Mouse (Mus musculus) intestine, postnatal 0 days (tissue): ENCODE measurements at regions not wholly inside any gene's neighbourhood (a gene's known extent, or its start where the extent isn't known, plus 50 kb on each side); places are given as distances from the start of the nearest gene placed in this dataset.

Experiments
- ATAC-seq: fragments of 200-750 bp; cut with Nextera tagmentation; 2 replicates; pipeline ENCODE4 v1.8.0; 2017; ENCODE audit warnings: mild to moderate bottlenecking, moderate TSS enrichment, moderate library complexity
- H3K27ac ChIP-seq: fragments of 300-500 bp; sonication (generic); 2 replicates; pipeline ENCODE4 v1.5.1; 2014; ENCODE audit warnings: mild to moderate bottlenecking, low read depth, low read length, moderate library complexity
- H3K27me3 ChIP-seq: fragments of 300-500 bp; sonication (generic); replicated peaks from 2 replicates; pipeline ENCODE4 v1.6.1; 2014; ENCODE audit warnings: low read length, mixed read lengths; ENCODE audit not compliant: control insufficient read depth, insufficient read depth
- H3K36me3 ChIP-seq: fragments of 300-500 bp; sonication (generic); 2 replicates; pipeline ENCODE4 v1.6.1; 2014; ENCODE audit warnings: mild to moderate bottlenecking, moderate library complexity; ENCODE audit not compliant: control insufficient read depth, insufficient read depth
- H3K4me1 ChIP-seq: fragments of 300-500 bp; sonication (generic); replicated peaks from 2 replicates; pipeline ENCODE4 v1.6.1; 2014; ENCODE audit warnings: antibody characterized with exemption, low read length, mixed read lengths; ENCODE audit not compliant: control insufficient read depth, insufficient read depth
- H3K4me2 ChIP-seq: fragments of 300-500 bp; sonication (generic); replicated peaks from 2 replicates; pipeline ENCODE4 v1.6.1; 2014; ENCODE audit warnings: low read depth, mild to moderate bottlenecking, moderate library complexity
- H3K4me3 ChIP-seq: fragments of 300-500 bp; sonication (generic); 2 replicates; pipeline ENCODE4 v1.5.1; 2014; ENCODE audit warnings: low read depth, low read length
- H3K9ac ChIP-seq: fragments of 300-500 bp; sonication (generic); 2 replicates; pipeline ENCODE4 v1.6.1; 2014; ENCODE audit warnings: mild to moderate bottlenecking, low read depth, low read length
- H3K9me3 ChIP-seq: fragments of 300-500 bp; sonication (generic); 2 replicates; pipeline ENCODE4 v1.6.1; 2016; ENCODE audit warnings: mixed run types; ENCODE audit not compliant: control insufficient read depth
- CTCF ChIP-seq: sonication (generic); IDR thresholded peaks from 2 replicates; pipeline ENCODE4 v1.5.1; 2016; ENCODE audit warnings: low read depth, mild to moderate bottlenecking, control low read depth, antibody characterized with exemption, moderate library complexity
- WGBS: fragments of 180-500 bp; shearing (Covaris S2); extraction: QIAGEN DNeasy Blood & Tissue Kit; methylation state at CpG from one replicate; pipeline ENCODE4 v1.1.7; 2014; 5-methylcytosine and 5-hydroxymethylcytosine counted together

DNA sequence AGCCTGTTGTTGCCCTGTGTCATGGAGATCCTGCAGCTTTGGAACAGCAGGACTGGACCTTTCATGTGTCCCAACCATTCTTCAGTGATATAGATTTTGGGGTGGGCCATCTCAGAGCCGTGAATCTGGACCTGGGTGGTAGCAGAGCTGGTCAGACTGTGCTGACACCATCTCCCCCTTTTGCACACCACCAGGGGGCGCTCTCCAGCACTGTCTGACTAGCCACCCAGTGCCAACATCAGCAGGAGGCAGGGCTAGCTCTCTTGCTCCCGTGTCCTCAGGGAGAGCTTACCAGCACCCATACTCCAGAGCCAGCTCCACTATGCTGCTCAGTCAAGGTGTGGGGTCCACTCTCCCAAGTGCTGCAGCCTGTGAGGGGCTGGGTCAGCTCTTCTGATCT is 199.8 kb upstream of the Ctbp2 start:
- H3K36me3 ChIP-seq: no peaks in the 10 kb centered on the region
- no peak overlapping the region for H3K27ac ChIP-seq
- no peak overlapping the region for H3K9ac ChIP-seq
- ATAC-seq: no peak
- H3K27me3 ChIP-seq: no peaks in the 10 kb centered on the region
- no peaks in the 10 kb centered on the region for H3K9me3 ChIP-seq
- 76% methylated on average over 3 of the region's 3 CpGs for WGBS
- peak; percentile 32 for TF ChIP-seq CTCF
- no peak overlapping the region for H3K4me2 ChIP-seq
- no peaks in the 10 kb centered on the region for H3K4me1 ChIP-seq
- H3K4me3 ChIP-seq: no peak overlapping the region

DNA sequence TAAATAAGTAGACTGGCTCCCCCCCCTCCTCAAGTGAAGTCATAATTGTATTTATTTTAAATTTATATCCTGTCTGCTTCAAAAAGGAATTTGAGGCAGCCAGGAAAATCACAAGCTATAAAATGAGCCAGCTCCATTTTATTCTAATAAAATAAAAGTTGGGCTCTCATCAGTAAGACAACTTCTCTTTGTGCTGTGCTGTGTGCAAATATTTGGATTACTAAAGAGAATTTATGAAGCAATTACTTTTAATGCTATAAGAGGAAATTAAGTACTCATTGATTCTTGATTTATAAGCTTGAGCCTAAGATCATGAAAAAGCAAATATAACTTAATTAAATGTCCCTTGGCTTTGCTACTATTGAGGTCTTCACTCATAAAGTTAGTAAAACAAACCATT is 193.4 kb upstream of the Ctbp2 start:
- Histone ChIP-seq H3K9me3 (no peaks in the 10 kb centered on the region), H3K27me3 (no peaks in the 10 kb centered on the region), H3K9ac (no peak overlapping the region), H3K4me1 (no peaks in the 10 kb centered on the region), H3K36me3 (no peaks in the 10 kb centered on the region), H3K4me3 (no peak overlapping the region), H3K4me2 (no peak overlapping the region), H3K27ac (no peak overlapping the region)
- no peak for ATAC-seq
- TF ChIP-seq CTCF: no peak

DNA sequence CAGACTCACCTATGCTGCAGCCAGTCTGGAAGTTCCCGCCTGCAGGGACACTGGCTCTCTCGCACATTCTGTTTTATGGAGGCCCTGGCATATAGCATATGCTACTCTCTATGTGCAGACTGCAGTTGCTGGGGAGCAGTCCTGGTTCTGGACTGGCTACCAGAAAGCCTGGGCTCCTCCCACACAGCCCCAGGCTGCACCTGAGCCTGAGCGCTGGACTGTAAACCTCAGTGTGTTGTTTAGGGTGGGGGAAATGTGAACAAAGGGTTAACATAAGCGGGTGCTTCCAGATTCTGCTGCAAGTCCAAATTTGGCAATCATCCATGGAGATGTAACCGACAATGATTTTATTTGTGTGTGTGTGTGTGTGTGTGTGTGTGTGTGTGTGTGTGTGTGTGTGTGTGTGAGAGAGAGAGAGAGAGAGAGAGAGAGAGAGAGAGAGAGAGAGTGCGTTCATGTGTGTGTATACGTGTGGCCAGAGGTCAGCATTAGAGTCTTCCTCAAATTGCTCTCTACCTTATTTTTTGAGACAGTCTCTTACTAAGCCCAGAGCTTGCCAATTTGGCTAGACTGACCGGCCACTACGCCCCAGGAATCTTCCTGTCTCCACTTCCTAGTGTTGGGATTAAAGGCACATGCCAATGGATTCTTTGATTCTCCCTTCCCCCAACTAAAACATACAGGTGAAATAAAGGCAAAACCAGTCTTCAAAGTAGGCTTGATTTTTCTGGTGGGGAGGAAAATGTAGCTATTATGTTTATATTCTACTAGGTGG is 192.7 kb upstream of the Ctbp2 start:
- no peaks in the 10 kb centered on the region for H3K27me3 ChIP-seq
- H3K36me3 ChIP-seq: no peaks in the 10 kb centered on the region
- no peak for ATAC-seq
- 47% methylated on average over 9 of the region's 9 CpGs for WGBS
- no peaks in the 10 kb centered on the region for H3K9me3 ChIP-seq
- H3K4me3 ChIP-seq: no peak overlapping the region
- H3K9ac ChIP-seq: no peak overlapping the region
- no peaks in the 10 kb centered on the region for H3K4me1 ChIP-seq
- H3K4me2 ChIP-seq: no peak overlapping the region
- H3K27ac ChIP-seq: no peak overlapping the region
- TF ChIP-seq CTCF: no peak

DNA sequence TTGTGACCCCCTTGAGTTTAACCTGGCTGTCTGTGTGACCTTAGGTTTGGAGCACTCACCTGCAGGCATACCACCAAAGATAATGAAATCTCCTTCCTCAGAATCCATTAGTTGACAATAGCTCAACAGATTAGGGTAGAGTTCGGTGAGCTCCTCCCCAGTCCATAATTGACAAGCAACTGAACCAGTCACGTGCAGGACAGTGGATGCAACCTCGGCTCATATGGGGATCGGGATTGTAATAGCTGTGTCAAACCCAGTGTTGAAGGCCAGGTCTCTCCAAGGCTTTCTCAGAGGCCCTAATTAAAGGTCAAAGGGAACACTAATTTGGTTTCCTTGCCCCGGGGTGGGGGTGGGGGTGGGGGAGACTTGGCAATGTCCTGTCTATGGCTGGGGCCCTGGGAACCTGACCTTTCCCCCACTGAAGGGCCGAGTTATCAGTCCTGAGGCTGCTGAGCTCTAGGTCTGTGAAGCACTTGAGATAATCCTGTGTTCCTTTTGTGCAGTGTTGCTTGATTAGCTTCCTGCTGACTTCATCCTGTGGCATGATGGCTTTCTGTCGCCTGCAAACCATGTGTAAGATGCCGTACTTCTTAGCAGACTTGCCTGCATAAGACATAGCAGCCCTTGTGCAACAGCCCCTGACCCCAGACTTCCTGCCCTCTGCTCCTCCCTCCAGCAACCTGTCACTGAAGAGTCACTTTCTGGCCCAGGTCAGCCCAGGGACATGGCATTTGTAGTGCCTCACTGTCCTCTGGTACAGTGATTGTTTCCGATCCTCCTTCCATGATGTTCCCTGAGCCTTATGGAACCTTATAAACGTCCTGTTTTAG is 191.3 kb upstream of the Ctbp2 start:
- Histone ChIP-seq H3K27me3 (no peaks in the 10 kb centered on the region), H3K4me3 (no peak overlapping the region), H3K27ac (no peak overlapping the region), H3K4me2 (no peak overlapping the region), H3K36me3 (no peaks in the 10 kb centered on the region), H3K9ac (no peak overlapping the region), H3K4me1 (no peaks in the 10 kb centered on the region), H3K9me3 (no peaks in the 10 kb centered on the region)
- no peak for TF ChIP-seq CTCF
- 48% methylated on average over 10 of the region's 10 CpGs for WGBS
- ATAC-seq: peak; percentile 31; the same call in 1 of the 2 replicates

DNA sequence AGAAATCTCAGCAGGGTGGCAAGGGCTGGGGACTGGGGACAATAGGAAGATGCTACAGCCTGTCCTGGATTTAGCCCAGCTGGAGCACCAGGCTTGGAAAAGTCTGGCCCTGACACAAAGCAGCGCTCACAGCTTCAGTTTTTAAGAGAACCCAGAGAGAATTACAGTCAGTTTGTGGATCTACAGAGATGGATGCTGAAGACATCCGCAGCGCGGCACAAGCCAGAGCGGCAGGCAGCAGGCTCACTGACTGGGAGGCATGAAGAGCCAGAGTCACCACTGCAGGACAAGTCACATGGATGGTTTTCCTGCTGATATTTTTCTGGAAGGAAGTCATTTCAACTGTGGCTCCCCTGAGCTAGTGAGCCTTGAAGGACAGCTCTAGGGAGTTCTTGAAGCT is 189.0 kb upstream of the Ctbp2 start:
- TF ChIP-seq CTCF: no peak
- no peak overlapping the region for H3K9ac ChIP-seq
- H3K4me1 ChIP-seq: no peaks in the 10 kb centered on the region
- no peak overlapping the region for H3K4me3 ChIP-seq
- 67% methylated on average over 5 of the region's 5 CpGs for WGBS
- H3K27me3 ChIP-seq: no peaks in the 10 kb centered on the region
- no peak for ATAC-seq
- H3K4me2 ChIP-seq: no peak overlapping the region
- H3K36me3 ChIP-seq: no peaks in the 10 kb centered on the region
- H3K9me3 ChIP-seq: no peaks in the 10 kb centered on the region
- no peak overlapping the region for H3K27ac ChIP-seq

DNA sequence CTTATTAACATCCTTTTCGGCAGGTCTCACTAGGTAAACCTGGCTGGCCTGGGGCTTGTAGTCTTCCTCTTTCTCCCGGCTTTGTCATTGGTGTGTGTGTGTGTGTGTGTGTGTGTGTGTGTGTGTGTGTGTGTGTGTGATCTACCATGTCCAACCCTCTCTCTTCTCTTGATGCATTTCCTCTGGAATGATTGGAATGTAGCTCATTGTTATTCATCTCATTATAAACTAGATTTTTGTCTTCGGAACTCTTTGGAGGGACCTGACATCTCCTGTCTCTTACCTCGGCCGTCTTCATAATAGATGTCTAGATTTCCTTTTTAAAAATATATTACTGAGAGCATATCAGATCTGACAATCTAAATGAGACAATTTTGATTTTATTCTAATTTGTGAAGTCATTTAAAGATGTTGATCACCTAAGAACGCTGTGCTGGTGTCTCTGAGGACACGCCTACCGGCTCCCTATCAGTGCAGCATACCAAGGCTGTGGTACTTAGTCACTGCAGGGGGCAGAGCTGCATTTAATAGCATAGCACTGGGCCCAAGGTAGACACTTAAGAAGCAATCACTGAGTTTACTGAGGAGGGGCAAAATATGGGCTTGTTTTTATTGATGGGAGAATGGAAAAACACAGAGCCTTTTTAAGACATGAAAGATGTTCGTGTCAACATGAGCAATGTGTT is 187.1 kb upstream of the Ctbp2 start:
- Histone ChIP-seq H3K4me2 (no peak overlapping the region), H3K4me3 (no peak overlapping the region), H3K27ac (no peak overlapping the region), H3K27me3 (no peaks in the 10 kb centered on the region), H3K9ac (no peak overlapping the region), H3K36me3 (no peaks in the 10 kb centered on the region), H3K4me1 (no peaks in the 10 kb centered on the region), H3K9me3 (no peaks in the 10 kb centered on the region)
- no peak for TF ChIP-seq CTCF
- no peak for ATAC-seq
- WGBS: 49% methylated on average over 9 of the region's 9 CpGs
